Mouse (Mus musculus): ENCODE results near the gene Cnot11.

Cnot11 gene

GRCm38 (mm10) chr1:39534831-39535230 is at the start of gene Cnot11:
TSS of gene Cnot11 (plus strand) at chr1:39534992.
- no peak for DNase-seq (ENCODE audit: low read depth)

GRCm38 (mm10) chr1:39487370-39487769 is 47.4 kb upstream of the Cnot11 start:
- no peak for DNase-seq (ENCODE audit: low read depth)

- DNase-seq (ENCODE audit: low read depth) = no peak
Observed at GRCm38 (mm10) chr1:39493165-39493564, 41.6 kb upstream of the Cnot11 start.

GRCm38 (mm10) chr1:39493664-39494063 is 41.1 kb upstream of the Cnot11 start:
- DNase-seq (ENCODE audit: low read depth) = no peak

GRCm38 (mm10) chr1:39496995-39497394 is 37.8 kb upstream of the Cnot11 start:
- DNase-seq (ENCODE audit: low read depth) = no peak

- DNase-seq (ENCODE audit: low read depth) = no peak
Observed at GRCm38 (mm10) chr1:39497748-39498147, 37.0 kb upstream of the Cnot11 start.

- DNase-seq (ENCODE audit: low read depth) = no peak
Observed at GRCm38 (mm10) chr1:39499485-39499941, 35.3 kb upstream of the Cnot11 start.

- no peak for DNase-seq (ENCODE audit: low read depth)
Observed at GRCm38 (mm10) chr1:39502817-39503633, 31.8 kb upstream of the Cnot11 start.

- DNase-seq (ENCODE audit: low read depth) = peak; percentile 38
Observed at GRCm38 (mm10) chr1:39504261-39504660, 30.5 kb upstream of the Cnot11 start.

- DNase-seq (ENCODE audit: low read depth) = no peak
Observed at GRCm38 (mm10) chr1:39505600-39505999, 29.2 kb upstream of the Cnot11 start.

GRCm38 (mm10) chr1:39511775-39512174 is 23.0 kb upstream of the Cnot11 start:
- no peak for DNase-seq (ENCODE audit: low read depth)

GRCm38 (mm10) chr1:39512183-39512582 is 22.6 kb upstream of the Cnot11 start:
- no peak for DNase-seq (ENCODE audit: low read depth)

GRCm38 (mm10) chr1:39515303-39515991 is 19.3 kb upstream of the Cnot11 start:
- no peak for DNase-seq (ENCODE audit: low read depth)

GRCm38 (mm10) chr1:39521326-39521725 is 13.5 kb upstream of the Cnot11 start:
- no peak for DNase-seq (ENCODE audit: low read depth)

- DNase-seq (ENCODE audit: low read depth) = peak; percentile 77
Observed at GRCm38 (mm10) chr1:39522519-39522918, 12.3 kb upstream of the Cnot11 start.

GRCm38 (mm10) chr1:39525763-39526162 is 9.0 kb upstream of the Cnot11 start:
- no peak for DNase-seq (ENCODE audit: low read depth)

- DNase-seq (ENCODE audit: low read depth) = no peak
Observed at GRCm38 (mm10) chr1:39526371-39527167, 8.2 kb upstream of the Cnot11 start.

GRCm38 (mm10) chr1:39527432-39527831 is 7.4 kb upstream of the Cnot11 start:
- peak; percentile 86 for DNase-seq (ENCODE audit: low read depth)

GRCm38 (mm10) chr1:39528319-39528718 is 6.5 kb upstream of the Cnot11 start:
- no peak for DNase-seq (ENCODE audit: low read depth)

GRCm38 (mm10) chr1:39530258-39530943 is 4.4 kb upstream of the Cnot11 start:
- DNase-seq (ENCODE audit: low read depth) = peak; percentile 91

GRCm38 (mm10) chr1:39531036-39531435 is 3.8 kb upstream of the Cnot11 start:
- no peak for DNase-seq (ENCODE audit: low read depth)

- DNase-seq (ENCODE audit: low read depth) = no peak
Observed at GRCm38 (mm10) chr1:39533917-39534316, 875 bp upstream of the Cnot11 start.

All from NIH3T3 (cell line).